In genomic region chrX:102051225-102051624, GRCm38 (mm10) we compare ENCODE assay signal across 24 mouse cellular contexts.
"Had no signal": no experiment of that assay in that cellular context is flagged by ENCODE, and none has a peak within 500 bp of the region (broad histone marks: within the 10 kb centered on the region; RNA-seq: fewer than 3 reads in every experiment).

No protein-coding gene starts in this region.

- H3K27ac ChIP-seq: gastrocnemius, adult 2 months; heart, embryonic 10.5 days; heart, embryonic 13.5 days; heart, embryonic 15.5 days; hindbrain, embryonic 13.5 days; hindbrain, embryonic 15.5 days; hindbrain, postnatal 0 days; left cerebral cortex, adult 2 months; limb, embryonic 10.5 days; limb, embryonic 12.5 days; liver, embryonic 12.5 days; liver, embryonic 14.5 days had no signal

- ATAC-seq: hindbrain, postnatal 0 days; intestine, embryonic 16.5 days; liver, embryonic 12.5 days had no signal

- H3K9me3 ChIP-seq: heart, embryonic 10.5 days; heart, embryonic 13.5 days; heart, embryonic 15.5 days; hindbrain, embryonic 13.5 days; hindbrain, embryonic 15.5 days; limb, embryonic 10.5 days; limb, embryonic 12.5 days; liver, embryonic 12.5 days had no signal

- H3K4me3 ChIP-seq: gastrocnemius, adult 2 months; heart, embryonic 10.5 days; heart, embryonic 13.5 days; heart, embryonic 15.5 days; hindbrain, embryonic 13.5 days; hindbrain, embryonic 15.5 days; left cerebral cortex, adult 2 months; limb, embryonic 10.5 days; limb, embryonic 12.5 days; liver, embryonic 12.5 days had no signal

- H3K27me3 ChIP-seq: heart, embryonic 15.5 days had no signal

- H3K4me2 ChIP-seq: heart, embryonic 13.5 days; heart, embryonic 15.5 days; hindbrain, embryonic 13.5 days; hindbrain, embryonic 15.5 days; limb, embryonic 12.5 days; liver, embryonic 12.5 days had no signal

- H3K9ac ChIP-seq: heart, embryonic 13.5 days; heart, embryonic 15.5 days; hindbrain, embryonic 13.5 days; hindbrain, embryonic 15.5 days; limb, embryonic 12.5 days; liver, embryonic 12.5 days; liver, embryonic 14.5 days had no signal

- DNase-seq: gastrocnemius, adult 2 months; gastrocnemius, postnatal 10 days; gastrocnemius, postnatal 25 days; heart, adult 18-20 months; heart, postnatal 14 days; heart, postnatal 36 days; kidney, adult 18-20 months; kidney, adult 8-10 months; kidney, postnatal 10 days; kidney, postnatal 25 days; kidney, postnatal 4 days; liver had no signal

- H3K4me1 ChIP-seq: heart, embryonic 10.5 days; heart, embryonic 13.5 days; heart, embryonic 15.5 days; hindbrain, embryonic 13.5 days; hindbrain, embryonic 15.5 days; limb, embryonic 10.5 days; limb, embryonic 12.5 days; liver, embryonic 12.5 days had no signal

- H3K36me3 ChIP-seq: heart, embryonic 15.5 days; hindbrain, embryonic 13.5 days; hindbrain, embryonic 15.5 days; limb, embryonic 10.5 days; limb, embryonic 12.5 days; liver, embryonic 12.5 days had no signal
